Mouse (Mus musculus): ENCODE data around the gene Akap7. TPM values are rescaled to one million over a fixed set of nuclear protein-coding genes. Genes with fewer than 3 reads are reported as not detected.

Gene Akap7
- total and polyA plus RNA-seq, 2 experiments from 2014 or later = 32.4 to 47.6 TPM

GRCm38 (mm10) chr10:25331321-25332049 lies 23.8 kb upstream of the Akap7 start:
- Histone ChIP-seq H3K9ac (replicated peaks; ENCODE audit: low read depth, low read length) (no peak overlapping the region; the same call in 1 of the 2 replicates), H3K27me3 (ENCODE audit: control insufficient read depth, insufficient read depth, low read length) (no peaks in the 10 kb centered on the region), H3K36me3 (replicated peaks; ENCODE audit: control insufficient read depth, insufficient read depth, low read length) (no peaks in the 10 kb centered on the region), H3K4me1 (ENCODE audit: control insufficient read depth, insufficient read depth) (peaks cover 6% of the 10 kb centered on the region; the same call in 1 of the 2 replicates), H3K9me3 (replicated peaks; ENCODE audit: control insufficient read depth, low read length) (no peaks in the 10 kb centered on the region), H3K4me3 (ENCODE audit: low read depth, low read length) (no peak overlapping the region), H3K4me2 (ENCODE audit: low read depth, low read length) (peak overlapping the region; percentile 26; the same call in 1 of the 2 replicates), H3K27ac (ENCODE audit: low read depth) (peak overlapping the region; percentile 46; the same call in 1 of the 2 replicates)
- ATAC-seq (ENCODE audit: insufficient read depth, low read depth) = peak; percentile 78
- TF ChIP-seq CTCF (IDR thresholded peaks at IDR 0.05; ENCODE audit: low read depth) = no peak
- TF ChIP-seq EP300 (IDR thresholded peaks at IDR 0.05; ENCODE audit: low read depth) = no peak
- peak; percentile 70 for DNase-seq (ENCODE audit: low spot score)
- 47% methylated on average over 9 of the region's 9 CpGs for WGBS

GRCm38 (mm10) chr10:25330094-25330493 lies 22.4 kb upstream of the Akap7 start:
- ATAC-seq (ENCODE audit: insufficient read depth, low read depth) = no peak
- no peaks in the 10 kb centered on the region for H3K27me3 ChIP-seq (ENCODE audit: control insufficient read depth, insufficient read depth, low read length)
- H3K4me1 ChIP-seq (ENCODE audit: control insufficient read depth, insufficient read depth) = peaks cover 6% of the 10 kb centered on the region; the same call in 1 of the 2 replicates
- H3K9me3 ChIP-seq (replicated peaks; ENCODE audit: control insufficient read depth, low read length) = no peaks in the 10 kb centered on the region
- TF ChIP-seq EP300 (IDR thresholded peaks at IDR 0.05; ENCODE audit: low read depth) (no peak), CTCF (IDR thresholded peaks at IDR 0.05; ENCODE audit: low read depth) (no peak)
- 82% methylated on average over 7 of the region's 7 CpGs for WGBS
- DNase-seq (ENCODE audit: low spot score) = no peak
- no peak overlapping the region for H3K9ac ChIP-seq (replicated peaks; ENCODE audit: low read depth, low read length)
- no peak overlapping the region for H3K4me2 ChIP-seq (ENCODE audit: low read depth, low read length)
- no peak overlapping the region for H3K4me3 ChIP-seq (ENCODE audit: low read depth, low read length)
- no peaks in the 10 kb centered on the region for H3K36me3 ChIP-seq (replicated peaks; ENCODE audit: control insufficient read depth, insufficient read depth, low read length)
- no peak overlapping the region for H3K27ac ChIP-seq (ENCODE audit: low read depth)

- TF ChIP-seq EP300 (IDR thresholded peaks at IDR 0.05; ENCODE audit: low read depth) = no peak
- TF ChIP-seq CTCF (IDR thresholded peaks at IDR 0.05; ENCODE audit: low read depth) = no peak
- H3K27me3 ChIP-seq (ENCODE audit: control insufficient read depth, insufficient read depth, low read length) = no peaks in the 10 kb centered on the region
- H3K4me3 ChIP-seq (ENCODE audit: low read depth, low read length) = no peak overlapping the region
- no peak overlapping the region for H3K4me2 ChIP-seq (ENCODE audit: low read depth, low read length)
- no peaks in the 10 kb centered on the region for H3K36me3 ChIP-seq (replicated peaks; ENCODE audit: control insufficient read depth, insufficient read depth, low read length)
- H3K4me1 ChIP-seq (ENCODE audit: control insufficient read depth, insufficient read depth) = peaks cover 6% of the 10 kb centered on the region; the same call in 1 of the 2 replicates
- ATAC-seq (ENCODE audit: insufficient read depth, low read depth) = no peak
- DNase-seq (ENCODE audit: low spot score) = no peak
- WGBS = 76% methylated on average over 6 of the region's 6 CpGs
- H3K27ac ChIP-seq (ENCODE audit: low read depth) = no peak overlapping the region
- no peaks in the 10 kb centered on the region for H3K9me3 ChIP-seq (replicated peaks; ENCODE audit: control insufficient read depth, low read length)
- H3K9ac ChIP-seq (replicated peaks; ENCODE audit: low read depth, low read length) = no peak overlapping the region
Observed at GRCm38 (mm10) chr10:25327511-25327910, 19.8 kb upstream of the Akap7 start.

- no peak overlapping the region for H3K4me2 ChIP-seq (ENCODE audit: low read depth, low read length)
- H3K36me3 ChIP-seq (replicated peaks; ENCODE audit: control insufficient read depth, insufficient read depth, low read length) = no peaks in the 10 kb centered on the region
- DNase-seq (ENCODE audit: low spot score) (no peak), ATAC-seq (ENCODE audit: insufficient read depth, low read depth) (no peak)
- H3K27me3 ChIP-seq (ENCODE audit: control insufficient read depth, insufficient read depth, low read length) = no peaks in the 10 kb centered on the region
- H3K4me1 ChIP-seq (ENCODE audit: control insufficient read depth, insufficient read depth) = no peaks in the 10 kb centered on the region
- no peak overlapping the region for H3K27ac ChIP-seq (ENCODE audit: low read depth)
- WGBS = 48% methylated on average over 4 of the region's 4 CpGs
- no peak overlapping the region for H3K9ac ChIP-seq (replicated peaks; ENCODE audit: low read depth, low read length)
- H3K9me3 ChIP-seq (replicated peaks; ENCODE audit: control insufficient read depth, low read length) = no peaks in the 10 kb centered on the region
- H3K4me3 ChIP-seq (ENCODE audit: low read depth, low read length) = no peak overlapping the region
- TF ChIP-seq CTCF (IDR thresholded peaks at IDR 0.05; ENCODE audit: low read depth) = no peak
- no peak for TF ChIP-seq EP300 (IDR thresholded peaks at IDR 0.05; ENCODE audit: low read depth)
Observed at GRCm38 (mm10) chr10:25325690-25326089, 18.0 kb upstream of the Akap7 start.

DNA sequence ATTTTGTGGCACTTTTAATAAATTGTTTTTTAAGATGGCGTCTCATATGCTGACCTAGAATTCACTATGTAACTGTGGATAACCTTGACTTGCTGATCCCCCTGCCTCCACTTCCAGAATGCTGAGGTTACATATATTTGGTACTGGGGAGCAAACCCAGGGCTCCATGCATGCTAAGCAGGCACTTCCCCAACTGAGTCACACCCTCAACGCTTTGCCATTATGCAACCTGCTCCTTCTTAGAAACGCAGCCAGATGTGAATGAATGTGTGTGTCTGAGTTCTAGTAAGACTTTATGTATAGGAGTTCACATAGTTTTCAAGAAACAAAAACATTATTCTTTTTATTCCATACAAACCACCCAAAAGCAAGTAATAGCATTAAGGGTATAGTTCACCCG lies 13.5 kb upstream of the Akap7 start:
- Histone ChIP-seq H3K4me2 (ENCODE audit: low read depth, low read length) (no peak overlapping the region), H3K9ac (replicated peaks; ENCODE audit: low read depth, low read length) (no peak overlapping the region), H3K36me3 (replicated peaks; ENCODE audit: control insufficient read depth, insufficient read depth, low read length) (no peaks in the 10 kb centered on the region), H3K4me3 (ENCODE audit: low read depth, low read length) (no peak overlapping the region), H3K27ac (ENCODE audit: low read depth) (no peak overlapping the region), H3K9me3 (replicated peaks; ENCODE audit: control insufficient read depth, low read length) (no peaks in the 10 kb centered on the region), H3K4me1 (ENCODE audit: control insufficient read depth, insufficient read depth) (0 out of 2 replicates have a peak, but pooled peaks cover 8% of the 10 kb centered on the region), H3K27me3 (ENCODE audit: control insufficient read depth, insufficient read depth, low read length) (no peaks in the 10 kb centered on the region)
- ATAC-seq (ENCODE audit: insufficient read depth, low read depth) = no peak
- 87% methylated on average over 4 of the region's 4 CpGs for WGBS
- TF ChIP-seq EP300 (IDR thresholded peaks at IDR 0.05; ENCODE audit: low read depth) (no peak), CTCF (IDR thresholded peaks at IDR 0.05; ENCODE audit: low read depth) (no peak)
- DNase-seq (ENCODE audit: low spot score) = no peak

Measured in heart, postnatal 0 days (tissue).